Mouse (Mus musculus) liver, embryonic 16.5 days (tissue): ENCODE measurements around the gene Kcna1. TPM values are rescaled to one million over a fixed set of nuclear protein-coding genes. Genes with fewer than 3 reads are reported as not detected.

Source experiments
- polyA plus RNA-seq: library from polyadenylated mRNA; unstranded; fragments of >200 nt; fragmentation: Nextera tagmentation; extraction: Ambion mirVana; gene quantifications from 2 replicates; pipeline ENCODE4 v1.2.1, GENCODE M21; 2015

The Kcna1 gene
- polyA plus RNA-seq, 1 experiment from 2014 or later, result 0.04 TPM

Other genes with a start within 250 kb of the Kcna1 start
- 0.07 and 0.09 TPM in 2 replicates for gene Kcna5, start 111.0 kb downstream of the Kcna1 start, polyA plus RNA-seq
- gene Kcna6, start 94.3 kb upstream of the Kcna1 start, polyA plus RNA-seq, result 0.05 and 0.06 TPM in 2 replicates
- 132 and 147 TPM in 2 replicates for gene Ndufa9, start 202.8 kb upstream of the Kcna1 start, polyA plus RNA-seq
- not detected in 2 replicates for gene Akap3, start 206.7 kb upstream of the Kcna1 start, polyA plus RNA-seq